In the genomic region with DNA sequence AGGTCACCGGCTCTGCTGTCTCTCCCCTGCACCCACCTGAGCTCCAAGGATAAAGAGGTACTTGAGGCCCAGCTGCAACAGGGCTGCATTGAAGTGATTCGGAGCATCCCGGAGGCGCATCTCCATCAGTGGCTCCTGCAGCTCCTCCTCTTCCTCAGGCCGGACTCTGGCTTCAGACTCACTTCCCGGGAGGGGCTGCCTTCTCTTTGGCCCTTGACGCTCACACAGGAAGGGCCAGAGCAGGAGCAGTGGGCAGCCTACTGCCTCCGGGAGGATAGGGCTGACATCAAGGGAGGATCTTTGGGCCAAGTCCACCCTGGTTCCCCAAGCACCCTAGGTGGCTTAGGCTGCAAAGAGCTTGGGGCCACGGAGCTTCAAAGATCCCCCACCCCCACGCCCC, we compare ENCODE assay signal across 22 mouse cellular contexts.
"Had no signal": no experiment of that assay in that cellular context is flagged by ENCODE, and none has a peak within 500 bp of the region (broad histone marks: within the 10 kb centered on the region; RNA-seq: fewer than 3 reads in every experiment).

No protein-coding gene starts in this region.

- H3K27me3 ChIP-seq: limb, embryonic 13.5 days; liver, embryonic 12.5 days; liver, embryonic 15.5 days; lung, embryonic 15.5 days; megakaryocyte, embryonic 14.5 days; midbrain, embryonic 15.5 days; neural tube, embryonic 13.5 days had no signal

- H3K9me3 ChIP-seq: limb, embryonic 10.5 days; limb, embryonic 13.5 days; liver, embryonic 12.5 days; liver, embryonic 15.5 days; lung, embryonic 15.5 days; megakaryocyte, embryonic 14.5 days; midbrain, embryonic 10.5 days; midbrain, embryonic 15.5 days; neural tube, embryonic 13.5 days had no signal

- ATAC-seq: midbrain, embryonic 15.5 days had no signal

- H3K4me3 ChIP-seq: layer of hippocampus, adult 2 months; limb, embryonic 10.5 days; limb, embryonic 13.5 days; liver, embryonic 12.5 days; liver, embryonic 15.5 days; lung, embryonic 15.5 days; megakaryocyte, embryonic 14.5 days; midbrain, embryonic 10.5 days; midbrain, embryonic 15.5 days; myocyte; neural tube, embryonic 13.5 days had no signal

- H3K4me2 ChIP-seq: limb, embryonic 13.5 days; liver, embryonic 12.5 days; liver, embryonic 15.5 days; lung, embryonic 15.5 days; midbrain, embryonic 15.5 days; neural tube, embryonic 13.5 days had no signal

- H3K4me1 ChIP-seq: limb, embryonic 10.5 days; limb, embryonic 13.5 days; lung, embryonic 15.5 days had no signal

- H3K27ac ChIP-seq: kidney, postnatal 0 days; layer of hippocampus, adult 2 months; limb, embryonic 10.5 days; limb, embryonic 13.5 days; liver, embryonic 12.5 days; liver, embryonic 15.5 days; lung, embryonic 15.5 days; midbrain, embryonic 10.5 days; midbrain, embryonic 15.5 days; neural tube, embryonic 13.5 days; stomach, postnatal 0 days had no signal

- DNase-seq: kidney, adult 18-20 months; kidney, postnatal 25 days; layer of hippocampus, adult 9-11 months; liver; lung, adult 18-20 months; lung, postnatal 10 days; lung, postnatal 36 days; thymus, adult 18-20 months; thymus, postnatal 36 days had no signal

- H3K9ac ChIP-seq: limb, embryonic 13.5 days; liver, embryonic 12.5 days; liver, embryonic 15.5 days; lung, embryonic 15.5 days; midbrain, embryonic 15.5 days; neural tube, embryonic 13.5 days had no signal
